Mouse (Mus musculus): ENCODE data around the gene Cntn5. TPM values are rescaled to one million over a fixed set of nuclear protein-coding genes. Genes with fewer than 3 reads are reported as not detected.

Cntn5 gene
- total and polyA plus RNA-seq, 3 experiments, result 0.04 TPM; not detected in 2

- DNase-seq, result no peak
These were observed 966.8 kb downstream of the Cntn5 start for GRCm38 (mm10) chr9:9937444-9938436.

DNA sequence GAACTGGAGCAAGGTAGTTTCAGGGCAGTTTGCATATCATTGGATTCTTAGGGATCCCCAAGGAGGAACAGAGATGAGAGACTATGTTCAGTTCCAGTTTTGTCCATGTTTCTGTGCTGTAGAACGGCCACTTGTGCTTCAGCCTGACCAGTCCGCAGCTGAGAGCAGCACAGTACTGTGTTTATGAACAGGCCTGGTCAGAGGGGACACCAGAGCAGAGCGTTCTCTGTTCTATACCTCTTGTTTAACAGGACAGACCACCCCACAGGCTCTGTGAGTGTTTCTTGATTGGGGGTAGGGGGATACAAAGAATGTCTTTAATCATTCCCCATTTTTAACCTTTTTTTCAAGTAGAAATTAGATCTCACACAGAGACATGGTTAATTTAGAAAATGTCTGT, 984.0 kb downstream of the Cntn5 start:
- DNase-seq, result no peak

DNA sequence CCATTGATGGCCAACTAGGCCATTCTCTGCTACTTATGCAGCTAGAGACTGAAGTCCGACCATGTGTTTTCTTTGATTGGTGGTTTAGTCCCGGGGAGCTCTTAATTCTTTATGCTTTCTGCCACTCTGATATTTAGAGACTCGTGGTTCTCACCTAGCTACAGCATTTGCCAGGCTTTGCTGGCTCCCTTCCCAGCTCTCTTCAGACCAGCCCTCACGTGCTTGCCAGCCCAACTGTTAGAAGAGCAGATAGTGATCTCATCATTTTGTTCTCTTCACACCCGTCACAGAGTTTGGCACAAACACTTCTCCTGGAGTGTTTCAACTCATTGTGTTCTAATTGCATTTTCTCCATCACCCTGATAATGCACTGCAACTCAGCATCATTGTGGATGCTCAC, 1005.5 kb downstream of the Cntn5 start:
- no peak for DNase-seq

GRCm38 (mm10) chr9:9886210-9886609, 1018.4 kb downstream of the Cntn5 start:
- DNase-seq, result peak; percentile 66

GRCm38 (mm10) chr9:9882779-9883383, 1021.7 kb downstream of the Cntn5 start:
- DNase-seq, result peak; percentile 88

DNA sequence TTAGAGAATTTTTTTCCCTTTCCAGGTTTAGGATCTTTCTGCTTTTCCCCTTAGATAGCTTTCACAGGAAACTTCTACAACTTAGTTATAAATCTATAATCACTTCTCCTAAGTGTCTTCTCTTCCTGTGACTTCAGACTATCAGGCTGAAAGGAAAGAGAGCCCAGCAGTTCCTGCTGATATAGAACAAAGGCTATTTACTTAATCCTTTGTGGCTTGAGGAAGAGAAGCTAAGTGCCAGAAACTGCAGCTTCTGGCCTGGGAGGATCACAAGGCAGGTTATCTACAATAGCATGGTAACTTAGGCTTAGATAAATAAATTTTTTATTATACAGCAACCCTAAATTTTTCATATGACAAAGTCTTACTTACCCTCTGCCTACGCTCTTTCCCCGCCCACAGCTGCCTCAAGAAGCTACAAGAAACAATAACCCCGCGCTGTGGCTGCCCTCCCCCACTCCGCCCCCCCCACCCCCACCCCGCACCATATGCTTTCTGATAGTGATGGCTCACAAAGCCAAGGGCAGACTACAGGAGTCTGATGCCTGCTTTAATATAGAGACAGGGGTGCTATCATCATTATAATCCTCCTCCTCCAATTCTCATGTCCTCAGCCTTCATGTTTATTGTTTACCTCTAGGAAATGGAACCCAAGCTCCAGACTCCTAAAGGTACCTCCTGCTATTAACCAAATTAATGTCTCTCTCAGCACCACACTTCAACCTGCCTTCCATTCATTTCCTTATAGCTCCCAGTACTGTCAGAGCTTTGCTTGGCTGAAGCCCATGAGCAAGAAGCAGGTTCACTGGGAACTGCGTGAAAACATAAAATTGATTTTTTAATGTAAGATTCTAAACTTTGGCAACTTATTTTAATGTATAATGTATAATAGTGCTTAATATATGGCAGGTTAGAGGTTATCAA, 1032.2 kb downstream of the Cntn5 start:
- no peak for DNase-seq

DNA sequence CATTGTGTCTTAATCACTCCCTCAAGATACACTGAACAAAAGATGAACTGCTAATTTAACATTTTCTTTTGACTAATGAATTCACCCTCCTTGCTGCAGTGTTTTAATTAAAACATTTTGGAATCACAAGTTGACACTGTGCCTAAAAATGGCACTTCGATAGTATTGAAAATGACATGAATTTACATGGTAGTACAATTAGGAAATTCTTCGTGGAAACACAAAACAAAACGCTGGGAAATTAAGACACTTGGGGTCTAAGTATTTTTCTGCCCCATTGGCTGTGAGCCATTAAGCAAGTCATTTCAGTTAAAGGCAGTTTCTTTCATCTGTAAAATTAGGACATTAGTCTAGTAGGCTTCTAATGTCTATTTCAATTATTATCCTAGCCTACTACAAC, 1043.9 kb downstream of the Cntn5 start:
- no peak for DNase-seq

DNA sequence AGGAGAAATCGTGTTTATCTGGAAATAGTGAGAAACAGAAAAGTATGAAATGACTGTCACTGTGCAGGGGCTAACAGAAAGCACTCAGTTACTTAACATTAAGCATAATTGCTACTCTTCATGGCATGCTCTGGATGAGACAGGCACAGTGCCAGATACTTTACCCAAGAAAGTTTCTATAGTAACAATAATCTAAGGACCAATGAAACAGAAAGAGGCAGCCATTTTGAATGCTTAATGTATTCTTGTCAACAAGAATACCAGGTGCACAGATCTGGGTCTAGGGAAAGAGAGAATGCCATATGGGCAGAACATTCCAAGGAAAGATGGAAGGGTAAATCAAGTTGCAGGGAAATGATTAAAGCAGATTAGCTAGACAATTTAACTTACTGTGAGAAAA, 1045.3 kb downstream of the Cntn5 start:
- no peak for DNase-seq

DNA sequence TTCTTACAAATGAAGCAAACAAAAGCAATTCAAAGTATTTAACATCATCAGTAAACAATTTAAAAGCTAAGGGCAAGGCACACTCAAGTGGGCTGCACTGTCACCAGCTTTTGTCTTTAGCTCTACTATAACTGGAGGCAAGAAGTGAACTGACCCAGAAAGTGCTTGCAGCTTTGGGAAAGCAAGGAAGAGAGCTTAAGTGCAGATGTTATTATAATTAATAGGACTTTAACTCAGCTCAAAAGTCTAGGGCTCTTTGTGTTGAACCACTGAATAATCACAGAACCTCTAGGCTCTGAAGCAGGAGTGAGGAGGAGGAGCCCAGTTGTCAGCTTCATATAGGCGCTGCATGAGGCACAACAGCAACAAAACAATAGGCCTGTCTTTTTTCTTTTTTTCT, 1049.8 kb downstream of the Cntn5 start:
- DNase-seq, result no peak

DNA sequence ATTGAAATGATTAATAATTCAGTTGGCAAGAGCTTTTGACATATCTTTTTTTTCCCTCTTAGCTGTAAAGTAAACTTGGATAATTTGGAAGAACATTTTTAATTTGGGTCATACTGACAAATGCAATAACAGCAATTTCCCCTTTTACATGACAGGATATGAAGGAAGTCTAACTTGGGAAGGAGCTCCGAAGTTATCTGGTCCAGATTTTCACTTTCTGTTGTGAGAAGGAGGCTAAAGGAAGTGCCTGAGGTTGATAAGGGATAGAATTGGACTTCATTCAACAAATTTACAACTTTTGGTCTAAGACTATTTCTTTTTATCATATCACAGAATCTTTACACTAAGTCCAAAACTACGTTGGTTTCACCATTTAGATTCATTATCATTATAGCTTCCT, 1074.3 kb downstream of the Cntn5 start:
- DNase-seq, result no peak

GRCm38 (mm10) chr9:9819963-9820362, 1084.6 kb downstream of the Cntn5 start:
- DNase-seq, result no peak

GRCm38 (mm10) chr9:9817477-9817876, 1087.1 kb downstream of the Cntn5 start:
- no peak for DNase-seq

- peak; percentile 13 for DNase-seq
These were observed 1105.0 kb downstream of the Cntn5 start for GRCm38 (mm10) chr9:9799546-9799945.

- no peak for DNase-seq
These were observed 1120.9 kb downstream of the Cntn5 start for GRCm38 (mm10) chr9:9783680-9784079.

DNA sequence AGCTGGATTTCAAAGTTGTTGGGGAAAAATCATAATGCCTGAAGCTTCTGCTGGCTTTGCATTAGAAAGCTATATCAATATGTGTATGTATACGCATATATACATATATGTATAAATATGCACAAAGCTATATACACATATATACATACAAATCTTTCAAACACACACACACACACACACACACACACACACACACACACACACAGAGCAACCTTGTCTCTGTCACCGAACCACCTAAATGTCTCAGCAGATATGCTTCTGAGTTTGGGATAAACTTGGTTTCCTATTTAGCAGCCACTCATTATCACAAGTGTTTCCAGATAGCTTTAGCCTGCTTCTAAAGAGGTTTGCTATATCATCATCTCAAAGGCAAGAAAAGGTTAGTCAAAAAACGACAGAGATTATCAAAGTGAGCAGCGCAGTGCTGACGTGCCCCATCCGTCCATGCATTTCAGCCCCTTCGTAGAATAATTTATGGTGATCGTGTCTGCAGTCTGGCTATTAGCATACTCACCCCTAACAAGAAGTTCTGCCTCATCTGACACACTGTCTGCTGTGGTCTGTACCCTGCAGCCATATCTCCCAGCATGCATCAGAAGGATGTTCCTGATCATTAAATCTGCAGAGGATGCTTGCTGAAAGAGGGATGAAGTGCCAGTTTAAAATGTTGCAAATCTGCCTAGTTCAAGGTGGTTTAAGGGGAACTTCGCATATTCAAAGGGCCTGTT, 1123.3 kb downstream of the Cntn5 start:
- DNase-seq, result no peak

DNA sequence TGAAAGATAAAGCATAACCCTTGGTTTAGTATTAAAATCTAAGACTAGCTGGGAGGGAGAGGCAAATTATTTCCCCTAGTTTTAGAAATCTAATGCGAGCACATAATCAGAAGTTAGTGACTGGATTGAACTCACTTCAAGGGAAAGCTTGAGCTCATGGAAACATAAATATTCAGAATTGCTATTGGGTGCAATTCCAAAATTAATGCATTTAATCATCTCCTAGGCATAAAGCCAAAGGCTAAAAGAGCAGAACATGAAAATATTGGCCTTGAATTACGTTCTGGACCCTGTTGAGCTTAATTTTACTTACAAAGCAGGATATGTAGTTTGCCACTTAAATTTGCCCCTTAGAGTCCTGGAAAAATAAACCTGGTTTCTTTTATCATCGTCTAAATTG, 1124.9 kb downstream of the Cntn5 start:
- DNase-seq, result no peak

GRCm38 (mm10) chr9:9770777-9771176, 1133.8 kb downstream of the Cntn5 start:
- no peak for DNase-seq

GRCm38 (mm10) chr9:9769659-9770058, 1134.9 kb downstream of the Cntn5 start:
- DNase-seq, result no peak

- no peak for DNase-seq
These were observed 1186.4 kb downstream of the Cntn5 start for GRCm38 (mm10) chr9:9718145-9718544.

DNA sequence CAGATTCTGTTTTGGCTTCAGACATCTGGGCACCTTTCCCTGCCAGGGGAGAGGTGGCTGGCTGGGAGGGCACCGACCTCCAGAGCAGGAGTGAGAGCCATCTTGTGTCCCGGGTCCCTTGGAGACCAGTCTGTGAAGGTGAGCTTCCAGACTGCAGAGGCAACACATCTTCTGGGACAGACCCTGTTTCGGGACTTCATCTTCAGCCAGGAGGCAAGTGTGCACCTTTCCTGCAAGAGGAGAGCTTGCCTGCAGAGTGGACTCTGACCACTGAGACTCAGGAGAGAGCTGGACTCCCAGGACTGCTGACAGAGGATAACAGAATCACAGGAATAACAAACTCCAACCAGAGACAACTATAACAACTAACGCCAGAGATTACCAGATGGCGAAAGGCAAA, 1195.9 kb downstream of the Cntn5 start:
- no peak for DNase-seq

DNA sequence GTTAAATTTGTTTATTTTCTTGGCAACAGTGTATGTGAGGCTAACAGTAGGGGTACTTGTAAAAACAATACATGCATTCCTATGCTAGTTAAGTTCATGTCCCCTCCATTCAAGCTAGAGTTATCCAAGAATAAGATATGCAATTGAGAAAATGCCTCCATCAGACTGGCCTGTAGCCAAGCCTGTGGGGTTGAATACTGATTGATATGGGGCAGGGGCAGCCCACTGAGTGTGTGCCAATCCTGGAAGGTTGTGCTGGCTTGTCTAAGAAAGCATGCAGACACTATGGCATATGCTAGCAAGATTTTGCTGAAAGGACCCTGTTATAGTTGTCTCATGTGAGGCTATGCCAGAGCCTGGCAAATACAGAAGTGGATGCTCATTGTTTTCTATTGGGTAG, 1196.8 kb downstream of the Cntn5 start:
- DNase-seq, result no peak

DNA sequence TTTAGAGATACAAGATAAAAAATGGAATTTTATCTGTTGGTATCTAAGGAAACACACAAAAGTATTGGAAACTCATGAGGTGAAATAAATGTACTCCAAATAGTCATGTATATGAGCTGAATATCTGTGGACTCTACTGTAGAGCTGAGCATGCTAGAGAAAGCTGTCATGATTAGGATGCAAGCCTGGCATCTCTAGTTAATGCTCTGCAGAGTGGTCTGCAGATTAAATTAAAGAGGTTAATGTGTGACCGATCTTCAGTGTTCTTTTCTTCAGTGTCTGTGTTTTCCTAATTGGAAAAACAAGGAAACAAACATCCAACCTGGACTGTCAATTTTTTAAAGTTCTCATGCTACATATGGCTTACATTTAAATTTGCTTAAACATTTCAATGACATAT, 1199.4 kb downstream of the Cntn5 start:
- no peak for DNase-seq
